Mouse (Mus musculus) mature B cell (primary cell): ENCODE measurements around the gene Nit2.
"Not testable (repeated sequence)": the region's sequence is repeated elsewhere in the genome, so short reads cannot be mapped to it uniquely, and the experiment has no call there.

Source experiments
- in situ Hi-C: fragments of 300-500 bp; cut with MboI; formaldehyde crosslinking; loops from 2 replicates; pipeline ENCODE4 v1.14.3; 2019

Gene Nit2

DNA sequence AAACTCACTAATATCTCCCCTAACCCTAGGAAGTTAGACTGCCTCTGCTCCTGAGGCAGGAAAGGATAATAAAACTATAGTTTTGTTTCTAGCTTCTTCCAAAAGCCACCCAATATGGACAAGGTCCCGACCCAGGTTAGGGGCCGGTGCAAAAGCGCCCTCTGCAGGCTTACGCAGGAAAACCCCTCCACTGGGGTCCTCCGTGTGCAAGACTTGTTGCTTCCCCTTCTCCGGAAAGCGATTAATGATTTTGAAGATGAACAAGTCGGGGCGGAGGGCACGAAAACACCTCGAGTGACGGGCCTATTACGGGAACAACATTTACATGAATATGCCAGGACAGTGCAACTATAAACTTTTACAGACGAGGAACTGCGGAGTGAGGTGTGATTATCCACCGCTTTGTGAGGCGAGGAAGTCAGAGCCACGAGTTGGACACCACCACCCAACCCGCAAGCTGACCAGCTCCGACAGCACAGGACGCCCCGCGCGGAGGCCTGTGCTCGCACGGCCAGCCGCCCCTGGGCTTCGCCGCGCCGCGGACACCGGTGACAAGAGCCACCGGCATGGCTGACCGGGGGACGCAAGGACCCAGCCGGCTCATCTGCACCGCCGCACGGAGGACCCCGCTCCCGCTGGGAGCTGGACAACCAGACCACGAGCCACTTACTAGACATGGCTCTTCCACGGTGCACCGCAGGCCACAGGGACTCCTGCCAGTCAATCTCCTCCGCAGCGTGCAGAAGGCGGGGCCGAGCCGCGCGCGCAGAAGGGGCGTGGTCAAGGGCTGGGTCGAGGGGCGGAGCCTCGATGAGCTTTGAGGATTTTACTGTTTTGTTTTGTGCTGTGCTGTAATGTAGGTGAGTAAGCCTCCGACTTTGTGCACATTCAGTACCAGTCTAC lies at the start of gene Nit2:
Gene Nit2, minus strand, starts transcription at position 731 of the 903 bp plus-strand sequence.
- in situ Hi-C loops = no loop called here

GRCm38 (mm10) chr16:57215957-57216356 lies 48.8 kb upstream of the Nit2 start:
- in situ Hi-C loops = no loop called here

- in situ Hi-C loops = no loop called here
Observed at GRCm38 (mm10) chr16:57211037-57211436, 43.9 kb upstream of the Nit2 start.

DNA sequence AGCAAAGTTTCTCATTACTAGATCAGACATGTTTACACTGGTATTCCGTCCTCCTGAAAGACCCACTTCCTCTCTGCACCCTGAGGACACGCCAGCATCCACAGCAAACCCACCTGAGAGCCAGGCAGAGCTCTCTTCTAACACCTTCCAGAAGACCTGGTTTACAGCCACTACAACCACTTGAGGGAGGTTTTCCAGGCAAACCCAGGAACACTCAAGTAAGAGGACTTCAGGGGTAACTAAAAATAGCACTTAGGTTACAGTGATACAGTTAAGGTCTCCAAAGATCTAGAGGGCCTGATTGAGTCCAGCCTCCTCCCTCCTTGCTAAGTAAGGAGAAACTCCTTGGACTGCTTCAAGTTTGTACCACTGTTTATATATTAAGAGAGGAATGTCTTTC lies 41.2 kb upstream of the Nit2 start:
- in situ Hi-C loops = no loop called here

GRCm38 (mm10) chr16:57197281-57197680 lies 30.1 kb upstream of the Nit2 start:
- in situ Hi-C loops = no loop called here

DNA sequence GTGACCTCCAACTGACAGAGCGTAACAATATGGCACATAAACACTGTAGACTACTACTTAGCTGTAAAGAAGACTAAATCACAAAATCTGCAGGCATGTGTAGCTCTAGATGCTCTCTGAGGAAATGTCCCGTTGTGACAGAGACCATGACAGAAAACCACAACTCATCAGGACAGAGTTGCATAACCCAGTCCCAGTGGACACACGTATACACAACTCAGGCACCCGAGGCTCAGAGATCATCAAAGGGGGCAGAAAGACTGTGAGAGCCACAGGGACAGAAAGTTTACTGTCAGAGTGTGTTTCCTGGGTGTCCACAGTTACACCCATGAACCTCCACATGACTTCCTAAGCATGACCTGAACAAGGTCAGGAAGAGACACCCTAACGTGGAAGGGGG lies 29.4 kb upstream of the Nit2 start:
- in situ Hi-C loops = no loop called here

DNA sequence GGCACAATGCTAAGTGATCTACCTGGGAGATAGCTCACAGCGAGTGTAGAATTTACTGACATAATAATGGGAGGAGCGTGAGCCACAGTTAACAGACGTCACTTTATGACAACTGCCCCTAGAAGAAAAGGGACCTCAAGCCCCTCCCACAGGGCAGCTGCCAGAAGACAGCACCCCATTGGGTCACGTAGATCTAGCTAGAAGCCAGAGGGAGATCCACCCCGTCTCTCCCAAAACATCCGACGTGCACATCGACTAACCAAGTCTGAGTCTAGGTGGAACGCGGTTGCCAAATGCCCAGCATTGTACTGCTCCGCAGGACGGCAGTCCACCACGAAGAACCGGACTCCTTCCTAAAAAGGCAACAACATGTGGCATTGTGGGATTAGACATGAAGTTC lies 24.1 kb upstream of the Nit2 start:
- in situ Hi-C loops = no loop called here

DNA sequence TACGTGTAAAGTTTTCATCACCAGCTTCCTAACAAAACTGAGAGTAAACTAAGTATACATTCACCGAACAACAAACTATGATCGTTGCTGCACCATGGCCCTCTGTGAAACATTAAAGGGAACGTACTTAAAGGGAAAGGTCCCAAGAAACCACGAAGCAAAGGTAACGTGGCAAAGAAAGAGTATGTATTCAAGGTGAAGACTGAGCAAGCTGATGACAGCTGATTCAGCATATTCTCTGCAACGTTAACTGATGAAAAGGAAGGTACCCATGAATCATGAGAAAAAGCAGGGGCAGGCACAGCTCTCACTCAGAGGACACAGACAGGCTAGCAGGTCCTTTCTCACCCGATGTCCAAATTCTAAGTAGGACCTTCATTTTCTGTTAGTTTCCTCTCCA lies 23.2 kb upstream of the Nit2 start:
- in situ Hi-C loops = no loop called here

DNA sequence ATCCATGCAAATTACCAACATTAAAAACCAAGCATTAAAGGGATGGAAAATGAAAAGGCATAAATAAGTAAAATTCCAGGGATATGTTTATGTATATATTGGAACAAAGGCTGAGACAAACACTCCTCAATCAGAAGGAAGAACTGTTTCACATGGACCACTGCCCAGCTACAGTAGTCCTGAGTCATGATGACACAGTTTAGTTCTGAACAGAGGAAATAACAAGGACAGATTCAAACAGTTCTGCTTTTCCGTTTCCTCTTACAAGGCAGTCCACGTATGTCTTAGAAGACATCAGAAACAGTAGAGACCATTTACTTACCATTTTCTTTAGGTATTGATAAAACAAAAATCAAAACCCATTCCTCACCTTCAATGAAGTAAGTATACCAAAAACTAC lies 22.4 kb upstream of the Nit2 start:
- in situ Hi-C loops = no loop called here

DNA sequence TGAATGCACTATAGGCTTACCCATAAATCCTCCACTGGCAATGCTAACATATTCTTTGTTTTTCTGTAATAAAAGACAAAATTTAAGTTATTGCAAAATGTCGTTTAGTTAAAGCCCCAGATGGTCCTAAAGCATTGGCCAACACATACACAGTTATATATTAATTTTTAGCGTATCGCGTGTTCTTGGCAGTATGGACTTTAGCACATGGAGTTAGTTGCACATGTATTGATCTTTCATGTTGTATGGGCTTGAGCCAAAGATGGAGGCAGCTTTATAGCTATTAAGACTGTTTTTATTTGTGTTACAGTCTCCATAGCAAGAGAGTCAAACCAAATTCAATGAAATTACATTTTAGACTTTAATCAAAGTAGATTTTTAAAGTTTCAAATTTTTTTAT lies 19.5 kb upstream of the Nit2 start:
- in situ Hi-C loops = no loop called here

- in situ Hi-C loops = no loop called here
Observed at GRCm38 (mm10) chr16:57182037-57182436, 14.9 kb upstream of the Nit2 start.

DNA sequence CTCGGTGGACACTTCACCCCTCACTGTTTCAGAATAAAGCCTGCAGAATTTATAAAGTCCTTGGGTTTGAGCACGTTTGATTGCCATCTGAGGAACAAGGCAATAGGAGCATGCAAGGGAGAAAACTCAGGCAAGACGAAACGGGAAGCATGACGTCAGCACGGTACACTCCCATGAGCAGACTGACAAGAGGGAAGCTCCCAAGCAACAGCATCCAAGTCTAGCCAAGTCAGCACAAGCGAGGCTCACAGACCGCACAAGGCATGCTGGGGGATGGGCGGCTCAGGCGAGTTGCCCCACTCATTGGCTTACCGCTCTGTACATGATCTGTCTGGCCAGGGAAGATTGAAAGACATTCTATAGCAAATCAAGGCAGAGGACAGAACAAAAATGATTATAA lies 14.0 kb upstream of the Nit2 start:
- in situ Hi-C loops = no loop called here

DNA sequence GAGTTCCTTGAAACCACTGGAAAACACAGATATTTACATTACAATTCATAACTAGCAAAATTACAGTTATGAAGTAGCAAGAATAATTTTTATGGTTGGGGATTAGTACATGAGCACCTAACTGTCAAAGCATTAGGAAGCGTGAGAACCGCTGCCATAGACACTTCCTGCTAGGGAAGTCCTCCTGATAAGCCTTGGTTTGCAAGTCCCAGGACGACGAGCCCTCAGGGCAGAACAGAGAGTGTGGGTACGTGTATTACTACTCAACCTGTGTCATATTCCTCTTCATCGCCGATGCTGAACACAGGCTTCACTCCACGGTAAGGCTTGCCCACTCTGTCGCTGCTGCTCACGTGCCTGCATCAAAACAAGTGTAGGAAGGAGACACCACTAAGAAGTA lies 10.5 kb upstream of the Nit2 start:
- in situ Hi-C loops = no loop called here

GRCm38 (mm10) chr16:57177254-57177653 lies 10.1 kb upstream of the Nit2 start:
- in situ Hi-C loops = no loop called here

DNA sequence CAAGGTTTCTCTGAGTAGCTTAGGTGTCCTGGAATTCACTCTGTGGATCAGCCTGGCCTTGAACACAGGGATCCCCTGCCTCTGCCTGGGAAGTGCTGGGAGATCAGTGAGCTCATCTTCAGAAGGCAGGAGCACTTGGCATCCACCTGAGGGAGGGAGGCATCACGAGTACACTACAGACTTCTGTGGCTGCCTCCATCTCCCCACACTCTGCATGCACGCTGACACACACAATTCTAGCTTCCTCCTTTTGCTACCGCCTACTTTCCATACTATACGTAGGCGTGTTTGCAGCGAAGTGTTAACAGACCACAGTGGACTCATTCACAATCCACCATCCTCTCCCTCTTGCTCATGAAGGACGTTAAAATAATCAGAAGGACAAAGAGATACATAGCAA lies 9.1 kb upstream of the Nit2 start:
- in situ Hi-C loops = no loop called here

- in situ Hi-C loops = no loop called here
Observed at GRCm38 (mm10) chr16:57175751-57176150, 8.6 kb upstream of the Nit2 start.

DNA sequence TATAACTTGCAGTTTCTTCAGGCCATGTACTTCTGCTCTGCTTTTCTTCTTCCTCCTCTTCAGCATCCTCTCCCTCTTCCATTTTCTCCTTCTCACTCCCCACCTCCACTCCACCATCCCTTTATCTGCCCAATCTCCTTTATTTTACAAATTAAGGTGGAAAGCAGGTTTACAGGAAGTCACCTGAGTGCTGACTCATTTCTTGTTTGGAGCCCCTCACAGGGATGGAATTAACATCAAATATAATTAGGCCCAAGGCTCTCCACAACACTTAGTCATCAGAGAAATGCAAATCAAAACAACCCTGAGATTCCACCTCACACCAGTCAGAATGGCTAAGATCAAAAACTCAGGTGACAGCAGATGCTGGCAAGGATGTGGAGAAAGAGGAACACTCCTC lies 7.3 kb upstream of the Nit2 start:
- in situ Hi-C loops = not testable (repeated sequence)

- in situ Hi-C loops = no loop called here
Observed at GRCm38 (mm10) chr16:57171570-57171969, 4.4 kb upstream of the Nit2 start.

- in situ Hi-C loops = no loop called here
Observed at GRCm38 (mm10) chr16:57171161-57171560, 4.0 kb upstream of the Nit2 start.

DNA sequence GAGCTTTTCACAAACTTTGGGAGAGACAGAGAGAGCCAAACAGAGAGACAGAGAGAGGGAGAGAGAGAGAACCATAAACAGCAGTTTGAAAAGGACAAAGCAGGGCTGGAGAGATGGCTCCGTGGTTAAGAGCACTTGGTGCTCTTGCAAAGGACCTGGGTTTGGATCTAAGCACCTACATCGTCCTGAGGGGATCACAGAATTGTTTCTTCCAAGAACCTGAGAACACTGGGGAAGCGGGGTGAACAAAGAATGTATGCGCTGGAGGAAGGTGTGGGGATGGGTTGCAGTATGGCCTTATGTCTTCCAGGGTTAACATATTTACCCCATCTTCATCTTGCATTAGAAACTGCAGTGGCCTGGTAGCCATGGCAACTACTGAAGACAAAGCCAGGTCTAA lies 1.1 kb upstream of the Nit2 start:
- in situ Hi-C loops = no loop called here

- in situ Hi-C loops = no loop called here
Observed at GRCm38 (mm10) chr16:57167514-57167912, 372 bp upstream of the Nit2 start.

DNA sequence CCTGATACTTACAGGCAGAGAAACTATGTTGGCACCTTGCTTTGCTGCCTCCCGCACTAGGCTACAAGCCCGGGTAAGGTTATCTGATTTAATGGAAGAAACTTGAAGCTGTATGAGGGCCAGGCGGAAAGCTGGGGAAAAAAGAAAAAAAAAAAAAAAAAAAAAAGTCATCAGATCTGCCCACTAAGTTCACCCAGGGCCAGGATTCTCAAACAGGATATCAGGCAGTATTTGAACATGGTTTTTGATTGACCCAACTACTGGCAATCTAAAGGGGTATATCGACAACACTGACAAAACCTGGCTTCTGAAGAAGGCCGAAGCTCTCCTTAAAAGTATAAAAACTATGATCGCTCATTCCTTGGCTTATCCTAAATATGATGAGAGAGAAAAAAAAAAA lies 1.1 kb downstream of the Nit2 start:
- in situ Hi-C loops = no loop called here

- in situ Hi-C loops = no loop called here
Observed at GRCm38 (mm10) chr16:57165157-57165556, 2.0 kb downstream of the Nit2 start.

DNA sequence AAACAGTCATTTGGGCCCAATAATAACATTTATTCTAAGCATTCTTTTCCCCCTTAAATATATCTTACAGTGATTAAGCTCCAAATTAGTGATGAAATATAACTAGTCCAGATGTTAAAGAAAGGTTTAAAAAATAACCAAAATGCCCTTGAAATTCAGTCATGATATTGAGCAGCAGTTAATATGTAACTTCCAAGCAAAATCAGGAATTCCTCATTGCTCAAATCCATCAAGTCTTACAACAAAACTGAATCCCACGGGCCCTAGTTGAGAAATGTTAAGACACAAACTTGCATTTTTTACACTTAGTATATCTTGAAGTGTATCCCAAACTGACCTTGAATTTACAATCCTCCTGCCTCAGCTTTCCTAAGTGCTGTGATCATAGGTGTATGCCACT lies 3.4 kb downstream of the Nit2 start:
- in situ Hi-C loops = no loop called here
